Mouse (Mus musculus): Measurements from ENCODE around the gene Zfp607a. TPM values are rescaled to one million over a fixed set of nuclear protein-coding genes. Genes with fewer than 3 reads are reported as not detected.
"Not testable (repeated sequence)": the region's sequence is repeated elsewhere in the genome, so short reads cannot be mapped to it uniquely, and the experiment has no call there.

The Zfp607a gene
- polyA plus RNA-seq, 1 experiment from 2014 or later = 1.2 TPM

- Histone ChIP-seq H3K36me3 (ENCODE audit: control insufficient read depth, insufficient read depth) (peaks cover 3% of the 10 kb centered on the region; the same call in 1 of the 2 replicates), H3K9me3 (ENCODE audit: control insufficient read depth) (no peaks in the 10 kb centered on the region), H3K4me3 (ENCODE audit: low read depth, low read length) (no peak overlapping the region; the same call in 1 of the 2 replicates), H3K9ac (ENCODE audit: low read depth, low read length) (no peak overlapping the region), H3K4me2 (replicated peaks; ENCODE audit: low read depth) (peak overlapping the region; percentile 77), H3K27me3 (replicated peaks; ENCODE audit: control insufficient read depth, insufficient read depth, low read length) (no peaks in the 10 kb centered on the region), H3K4me1 (replicated peaks; ENCODE audit: control insufficient read depth, insufficient read depth, low read length) (no peaks in the 10 kb centered on the region), H3K27ac (ENCODE audit: low read depth, low read length) (no peak overlapping the region)
- no peak for TF ChIP-seq CTCF (IDR thresholded peaks at IDR 0.05; ENCODE audit: low read depth)
- 91% methylated on average over 7 of the region's 7 CpGs for WGBS
- ATAC-seq = no peak
Measured at GRCm38 (mm10) chr7:27839596-27839995, 17.7 kb upstream of the Zfp607a start.

DNA sequence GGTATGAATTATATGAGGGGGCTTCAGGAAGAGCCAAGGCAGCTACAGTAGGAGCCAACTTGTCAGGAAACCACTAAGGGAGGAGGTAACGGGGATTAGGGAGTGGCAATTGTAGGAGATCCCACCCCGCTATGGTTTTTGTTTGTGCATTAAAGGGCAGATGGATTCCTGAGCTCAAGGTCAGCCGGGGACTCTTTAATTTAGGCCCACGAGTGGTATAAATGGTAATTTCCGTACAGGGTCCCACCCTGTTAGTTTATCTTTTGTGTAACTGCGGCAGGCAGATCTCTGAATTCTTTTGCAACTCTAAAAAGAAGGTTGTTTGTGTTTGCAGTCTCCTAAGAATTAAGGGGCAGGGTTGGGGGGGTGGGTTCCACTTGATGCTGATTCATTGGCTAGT lies 17.2 kb upstream of the Zfp607a start:
- 92% methylated on average over 6 of the region's 6 CpGs for WGBS
- no peak overlapping the region for H3K4me2 ChIP-seq (replicated peaks; ENCODE audit: low read depth)
- ATAC-seq = no peak
- H3K27me3 ChIP-seq (replicated peaks; ENCODE audit: control insufficient read depth, insufficient read depth, low read length) = no peaks in the 10 kb centered on the region
- TF ChIP-seq CTCF (IDR thresholded peaks at IDR 0.05; ENCODE audit: low read depth) = no peak
- no peaks in the 10 kb centered on the region for H3K4me1 ChIP-seq (replicated peaks; ENCODE audit: control insufficient read depth, insufficient read depth, low read length)
- no peak overlapping the region for H3K4me3 ChIP-seq (ENCODE audit: low read depth, low read length)
- H3K36me3 ChIP-seq (ENCODE audit: control insufficient read depth, insufficient read depth) = peaks cover 9% of the 10 kb centered on the region
- no peak overlapping the region for H3K27ac ChIP-seq (ENCODE audit: low read depth, low read length)
- H3K9me3 ChIP-seq (ENCODE audit: control insufficient read depth) = no peaks in the 10 kb centered on the region
- no peak overlapping the region for H3K9ac ChIP-seq (ENCODE audit: low read depth, low read length)

DNA sequence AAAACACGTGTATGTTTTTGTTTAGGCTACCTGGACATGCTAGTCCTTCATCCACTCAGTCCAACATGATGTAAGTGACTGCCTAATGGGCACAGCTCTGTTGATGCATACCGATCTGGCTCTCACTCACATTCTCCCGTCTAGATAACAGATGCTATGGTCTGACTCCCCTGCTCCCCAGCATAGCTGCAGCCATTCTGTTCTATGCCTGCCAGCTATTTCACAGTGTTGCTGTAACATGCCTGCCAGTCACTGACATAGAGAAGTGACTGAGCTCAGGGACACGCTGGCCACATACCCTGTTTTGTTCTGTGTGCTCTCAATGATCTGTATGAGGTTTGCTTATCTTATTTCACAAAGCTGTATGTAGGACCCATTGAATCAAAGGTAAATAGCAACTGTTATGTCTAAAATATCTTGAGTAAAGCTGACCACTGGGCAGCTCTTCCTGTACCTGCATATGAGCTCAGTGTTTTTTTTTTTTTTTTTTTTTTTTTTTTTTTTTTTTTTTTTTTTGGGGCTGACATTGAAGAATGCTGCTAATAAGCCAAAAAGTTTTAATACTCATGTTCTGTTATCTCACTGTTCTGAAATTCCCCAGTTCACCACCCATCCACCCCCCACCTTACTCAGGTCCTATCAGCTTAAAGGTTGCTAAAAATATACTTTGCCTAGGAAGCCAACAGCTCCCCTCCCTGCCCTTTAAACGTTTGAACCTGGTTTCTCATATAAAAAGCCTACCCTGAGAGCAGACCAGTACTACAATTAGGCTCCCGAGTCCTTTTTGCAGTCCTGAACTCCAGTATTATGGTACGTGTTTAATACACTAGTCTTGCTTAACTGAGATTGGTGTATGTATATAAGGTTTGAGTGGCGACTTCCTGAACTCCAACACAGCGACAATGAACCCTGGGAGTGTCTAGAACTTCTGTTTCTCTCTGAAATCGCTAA lies 2.2 kb downstream of the Zfp607a start:
- WGBS = 23% methylated on average over 10 of the region's 10 CpGs
- H3K36me3 ChIP-seq (ENCODE audit: control insufficient read depth, insufficient read depth) = peaks cover 11% of the 10 kb centered on the region
- peak overlapping the region; percentile 86 for H3K27ac ChIP-seq (ENCODE audit: low read depth, low read length)
- H3K4me3 ChIP-seq (ENCODE audit: low read depth, low read length) = peak overlapping the region; percentile 59
- peak overlapping the region; percentile 67 for H3K9ac ChIP-seq (ENCODE audit: low read depth, low read length)
- peak overlapping the region; percentile 76 for H3K4me2 ChIP-seq (replicated peaks; ENCODE audit: low read depth)
- H3K4me1 ChIP-seq (replicated peaks; ENCODE audit: control insufficient read depth, insufficient read depth, low read length) = no peaks in the 10 kb centered on the region
- peak; percentile 50 for ATAC-seq
- TF ChIP-seq CTCF (IDR thresholded peaks at IDR 0.05; ENCODE audit: low read depth) = no peak
- H3K9me3 ChIP-seq (ENCODE audit: control insufficient read depth) = no peaks in the 10 kb centered on the region
- no peaks in the 10 kb centered on the region for H3K27me3 ChIP-seq (replicated peaks; ENCODE audit: control insufficient read depth, insufficient read depth, low read length)

- peak overlapping the region; percentile 67 for H3K9ac ChIP-seq (ENCODE audit: low read depth, low read length)
- WGBS = under 1% methylated on average over 22 of the region's 22 CpGs
- peak; percentile 94 for ATAC-seq
- H3K27ac ChIP-seq (ENCODE audit: low read depth, low read length) = peak overlapping the region; percentile 86
- TF ChIP-seq CTCF (IDR thresholded peaks at IDR 0.05; ENCODE audit: low read depth) = peak; percentile 5; the same call in 1 of the 2 replicates
- H3K4me3 ChIP-seq (ENCODE audit: low read depth, low read length) = peak overlapping the region; percentile 59
- no peaks in the 10 kb centered on the region for H3K27me3 ChIP-seq (replicated peaks; ENCODE audit: control insufficient read depth, insufficient read depth, low read length)
- no peaks in the 10 kb centered on the region for H3K4me1 ChIP-seq (replicated peaks; ENCODE audit: control insufficient read depth, insufficient read depth, low read length)
- peak overlapping the region; percentile 76 for H3K4me2 ChIP-seq (replicated peaks; ENCODE audit: low read depth)
- H3K36me3 ChIP-seq (ENCODE audit: control insufficient read depth, insufficient read depth) = peaks cover 19% of the 10 kb centered on the region
- no peaks in the 10 kb centered on the region for H3K9me3 ChIP-seq (ENCODE audit: control insufficient read depth)
Measured at GRCm38 (mm10) chr7:27860396-27861235, 3.3 kb downstream of the Zfp607a start.

GRCm38 (mm10) chr7:27862578-27862977 lies 5.3 kb downstream of the Zfp607a start:
- H3K4me1 ChIP-seq (replicated peaks; ENCODE audit: control insufficient read depth, insufficient read depth, low read length); H3K4me3 ChIP-seq (ENCODE audit: low read depth, low read length); H3K4me2 ChIP-seq (replicated peaks; ENCODE audit: low read depth); ATAC-seq; H3K27me3 ChIP-seq (replicated peaks; ENCODE audit: control insufficient read depth, insufficient read depth, low read length); H3K27ac ChIP-seq (ENCODE audit: low read depth, low read length); H3K9ac ChIP-seq (ENCODE audit: low read depth, low read length); H3K9me3 ChIP-seq (ENCODE audit: control insufficient read depth): not testable (repeated sequence)
- 81% methylated on average over 5 of the region's 5 CpGs for WGBS
- H3K36me3 ChIP-seq (ENCODE audit: control insufficient read depth, insufficient read depth) = peaks cover 37% of the 10 kb centered on the region

GRCm38 (mm10) chr7:27881721-27882120 lies 24.4 kb downstream of the Zfp607a start:
- TF ChIP-seq CTCF (IDR thresholded peaks at IDR 0.05; ENCODE audit: low read depth) = no peak
- 98% methylated on average over 4 of the region's 4 CpGs for WGBS
- Histone ChIP-seq H3K9ac (ENCODE audit: low read depth, low read length) (no peak overlapping the region), H3K27me3 (replicated peaks; ENCODE audit: control insufficient read depth, insufficient read depth, low read length) (no peaks in the 10 kb centered on the region), H3K4me3 (ENCODE audit: low read depth, low read length) (no peak overlapping the region), H3K36me3 (ENCODE audit: control insufficient read depth, insufficient read depth) (peaks cover 38% of the 10 kb centered on the region), H3K27ac (ENCODE audit: low read depth, low read length) (no peak overlapping the region), H3K9me3 (ENCODE audit: control insufficient read depth) (no peaks in the 10 kb centered on the region), H3K4me1 (replicated peaks; ENCODE audit: control insufficient read depth, insufficient read depth, low read length) (no peaks in the 10 kb centered on the region), H3K4me2 (replicated peaks; ENCODE audit: low read depth) (no peak overlapping the region)
- ATAC-seq = no peak
